Mouse (Mus musculus) megakaryocyte-erythroid progenitor cell, adult 5-6 weeks (primary cell): Measurements from ENCODE around the gene Fam189b. TPM values are rescaled to one million over a fixed set of nuclear protein-coding genes. Genes with fewer than 3 reads are reported as not detected.
A peak's percentile ranks its signal among the peaks of the same experiment; 100 is the strongest.

Experiments
- ATAC-seq: replicated peaks from 2 replicates; pipeline ENCODE4 v1.8.0; 2016; ENCODE audit warnings: mild to moderate bottlenecking, inconsistent platforms; ENCODE audit not compliant: severe bottlenecking, poor library complexity, low FRiP score, low TSS enrichment
- total RNA-seq, 2 experiments: library from RNA; stranded (forward) in 1 of 2; stranded (reverse) in 1 of 2; fragments of 200-1000, 215-1000 nt in 1 of 2; fragments of >200 nt in 1 of 2; fragmentation: Nextera tagmentation in 1 of 2; gene quantifications; 2 replicates each; pipeline ENCODE4 v1.2.3; 2014 to 2017

Fam189b gene
- total RNA-seq, 2 experiments from 2014 or later = 13.7 to 39.1 TPM

GRCm38 (mm10) chr3:89164506-89165267 is 18.3 kb upstream of the Fam189b start, which contains the start of gene Clk2:
Gene Clk2, plus strand, starts transcription at chr3:89164795.
- peak; percentile 96 for ATAC-seq

DNA sequence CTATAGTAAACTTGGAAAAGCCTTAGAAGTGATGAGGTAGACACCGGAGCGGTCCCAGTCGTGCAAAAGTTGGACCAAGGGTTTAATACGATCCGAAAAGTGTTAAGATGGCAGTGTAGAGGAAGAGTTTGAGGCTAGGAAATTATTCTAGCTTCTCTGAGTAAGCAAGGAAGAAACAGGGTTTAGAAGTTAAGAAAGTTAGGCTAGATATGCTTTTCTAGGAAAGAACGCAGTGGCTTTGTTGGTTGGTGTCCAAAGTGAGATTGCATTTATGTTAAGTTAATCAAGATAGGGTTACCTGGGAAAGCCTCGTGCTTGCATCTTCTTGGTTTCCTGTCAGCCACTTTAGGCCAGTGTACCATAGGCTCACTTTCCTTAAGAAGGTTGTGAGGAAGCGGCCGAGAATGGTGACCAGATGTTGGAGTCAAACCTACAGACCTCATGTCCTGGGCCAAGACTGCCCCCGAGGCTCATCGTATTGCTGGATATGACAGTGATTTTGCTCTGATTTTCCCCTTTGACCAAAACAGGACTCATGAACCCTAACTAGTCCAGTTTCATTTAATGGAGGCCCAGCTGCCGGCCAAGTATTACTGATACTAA is 17.6 kb upstream of the Fam189b start:
- no peak for ATAC-seq

DNA sequence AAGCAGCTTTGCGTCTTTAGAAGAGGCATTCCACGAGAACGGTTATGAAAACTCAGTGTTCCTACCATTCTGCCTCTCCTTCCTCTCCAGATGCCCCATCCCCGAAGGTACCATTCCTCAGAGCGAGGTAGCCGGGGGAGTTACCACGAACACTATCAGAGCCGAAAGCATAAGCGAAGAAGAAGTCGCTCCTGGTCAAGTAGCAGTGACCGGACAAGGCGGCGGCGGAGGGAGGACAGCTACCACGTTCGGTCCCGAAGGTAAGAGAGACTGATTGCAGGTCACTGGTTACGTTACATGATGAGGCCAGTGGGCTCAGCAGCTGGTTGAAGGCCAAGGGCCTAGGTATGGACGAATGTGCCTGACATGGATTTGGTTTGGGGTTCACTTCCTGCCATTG is 16.0 kb upstream of the Fam189b start:
- no peak for ATAC-seq

DNA sequence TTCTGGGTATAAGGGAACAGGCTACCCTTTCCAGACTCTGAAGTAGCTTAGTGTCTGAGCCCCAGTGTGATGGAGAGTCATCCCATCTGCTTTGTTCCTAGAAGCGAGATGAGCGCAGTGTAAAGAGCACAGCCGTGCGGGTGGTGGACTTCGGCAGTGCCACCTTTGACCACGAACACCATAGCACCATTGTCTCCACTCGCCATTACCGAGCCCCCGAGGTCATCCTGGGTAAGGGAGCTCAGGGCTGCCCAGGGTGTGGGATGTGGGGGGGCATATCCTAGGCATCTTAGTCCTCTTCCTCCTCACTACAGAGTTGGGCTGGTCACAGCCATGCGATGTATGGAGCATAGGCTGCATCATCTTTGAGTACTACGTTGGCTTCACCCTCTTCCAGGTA is 8.1 kb upstream of the Fam189b start:
- ATAC-seq = no peak

DNA sequence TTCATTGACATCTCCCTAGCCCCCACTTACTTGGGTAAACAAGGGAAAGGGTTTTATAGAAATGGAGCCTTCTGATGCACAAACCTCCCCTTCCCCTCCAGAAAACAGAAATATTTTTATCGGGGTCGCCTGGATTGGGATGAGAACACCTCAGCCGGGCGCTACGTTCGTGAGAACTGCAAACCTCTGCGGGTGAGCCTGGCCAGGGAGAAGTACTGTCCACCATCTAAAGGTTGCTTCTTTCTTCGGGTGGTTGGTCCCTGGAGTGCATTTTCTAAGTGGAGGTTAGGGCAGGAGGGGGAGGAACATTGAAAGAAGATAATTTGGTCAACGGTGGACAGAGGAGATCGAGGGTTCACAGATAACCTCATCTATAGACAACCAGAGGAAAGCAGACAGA is 7.4 kb upstream of the Fam189b start:
- ATAC-seq = no peak

DNA sequence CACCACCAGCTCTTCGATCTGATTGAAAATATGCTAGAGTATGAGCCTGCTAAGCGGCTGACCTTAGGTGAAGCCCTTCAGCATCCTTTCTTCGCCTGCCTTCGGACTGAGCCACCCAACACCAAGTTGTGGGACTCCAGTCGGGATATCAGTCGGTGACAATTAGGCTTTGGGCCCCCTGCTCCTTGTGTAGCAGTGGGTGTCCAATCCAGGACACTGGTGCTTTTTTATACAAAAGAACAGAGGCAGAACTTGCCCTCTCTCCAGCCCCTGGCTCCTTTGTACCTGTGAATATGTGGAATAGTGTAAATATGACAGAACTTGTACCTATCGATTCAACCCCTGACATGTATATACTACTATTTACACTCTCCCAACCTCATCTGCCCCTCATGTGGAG is 6.5 kb upstream of the Fam189b start:
- ATAC-seq = no peak

GRCm38 (mm10) chr3:89177242-89178106 is 5.5 kb upstream of the Fam189b start, which contains the start of gene Scamp3:
Gene Scamp3, plus strand, starts transcription at chr3:89177473.
- ATAC-seq = peak; percentile 88

DNA sequence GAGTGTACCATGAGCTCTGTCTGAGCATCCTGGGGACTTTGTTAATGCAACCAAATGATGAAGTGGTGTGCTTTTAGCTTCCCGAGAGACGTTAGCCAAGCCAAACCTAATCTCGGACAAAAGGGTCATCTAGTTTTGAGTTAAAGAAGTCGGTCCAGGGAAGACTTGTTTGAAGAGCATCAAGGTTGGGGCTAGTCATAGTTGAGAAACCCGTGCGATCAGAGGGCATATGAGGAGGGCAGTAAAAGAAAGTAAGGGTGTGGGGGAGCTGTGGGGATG is 4.9 kb upstream of the Fam189b start:
- no peak for ATAC-seq

DNA sequence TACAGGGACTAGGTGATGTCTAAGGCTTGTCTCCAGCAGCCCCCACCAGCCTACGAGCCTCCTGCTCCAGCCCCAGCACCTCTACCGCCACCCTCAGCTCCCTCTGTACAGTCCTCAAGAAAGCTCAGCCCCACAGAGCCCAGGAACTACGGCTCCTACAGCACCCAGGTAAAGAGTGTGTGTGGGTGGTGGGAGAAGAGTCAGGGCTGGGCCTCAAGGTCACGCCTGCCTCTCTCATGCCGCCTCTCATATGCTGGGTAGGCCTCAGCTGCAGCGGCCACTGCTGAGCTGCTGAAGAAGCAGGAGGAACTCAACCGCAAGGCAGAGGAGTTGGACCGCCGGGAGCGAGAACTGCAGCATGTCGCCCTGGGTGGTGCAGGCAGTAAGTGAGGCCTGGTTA is 3.9 kb upstream of the Fam189b start:
- no peak for ATAC-seq

GRCm38 (mm10) chr3:89181749-89182500 is 1.0 kb upstream of the Fam189b start:
- ATAC-seq = no peak

DNA sequence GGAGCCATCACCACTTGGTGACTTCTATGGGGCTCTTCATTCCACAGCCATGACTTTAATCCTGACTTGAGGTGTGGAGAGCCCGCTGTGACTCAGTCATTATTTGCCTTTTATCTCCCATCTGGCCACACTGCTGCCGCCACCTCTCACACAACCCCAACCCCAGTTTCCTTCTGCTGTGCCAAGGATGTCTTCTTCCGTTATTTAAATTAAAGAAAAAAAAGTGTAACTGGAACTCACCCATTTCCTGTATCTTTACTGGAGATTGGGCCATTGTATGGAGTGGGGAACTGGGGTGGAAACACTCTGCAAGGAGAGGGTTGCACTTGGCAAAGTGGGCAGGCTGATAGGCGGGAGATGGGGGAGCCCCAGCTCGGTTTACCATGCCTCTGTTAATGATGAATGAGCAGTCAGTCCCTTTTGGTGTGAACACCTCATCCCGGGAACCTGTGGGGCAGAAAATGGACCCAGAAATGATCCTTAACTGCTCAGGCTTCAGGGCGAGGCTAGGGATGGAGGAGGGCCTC is 349 bp upstream of the Fam189b start:
- ATAC-seq = peak; percentile 23; the same call in 1 of the 2 replicates

DNA sequence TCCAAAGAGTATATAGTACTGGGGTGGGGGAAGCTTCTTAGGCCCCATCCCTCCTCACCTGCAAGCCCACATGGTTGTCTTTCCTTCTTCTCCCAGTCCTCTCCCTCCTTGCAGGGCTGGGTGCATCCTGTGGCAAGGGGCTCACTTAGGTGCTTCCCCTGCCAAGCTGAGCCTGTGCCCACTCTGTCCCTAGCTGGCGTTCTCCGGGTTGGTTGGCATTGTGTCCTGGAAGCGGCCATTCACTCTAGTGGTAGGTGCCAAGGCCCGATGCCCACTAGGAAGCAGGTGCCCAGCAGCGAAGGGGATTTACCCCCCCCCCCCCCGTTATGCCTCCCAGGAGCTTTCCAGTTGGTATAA is 994 bp downstream of the Fam189b start:
- ATAC-seq = no peak

GRCm38 (mm10) chr3:89187197-89187596 is 4.3 kb downstream of the Fam189b start:
- no peak for ATAC-seq

- ATAC-seq = no peak
Measured at GRCm38 (mm10) chr3:89187690-89188477, 4.9 kb downstream of the Fam189b start.

DNA sequence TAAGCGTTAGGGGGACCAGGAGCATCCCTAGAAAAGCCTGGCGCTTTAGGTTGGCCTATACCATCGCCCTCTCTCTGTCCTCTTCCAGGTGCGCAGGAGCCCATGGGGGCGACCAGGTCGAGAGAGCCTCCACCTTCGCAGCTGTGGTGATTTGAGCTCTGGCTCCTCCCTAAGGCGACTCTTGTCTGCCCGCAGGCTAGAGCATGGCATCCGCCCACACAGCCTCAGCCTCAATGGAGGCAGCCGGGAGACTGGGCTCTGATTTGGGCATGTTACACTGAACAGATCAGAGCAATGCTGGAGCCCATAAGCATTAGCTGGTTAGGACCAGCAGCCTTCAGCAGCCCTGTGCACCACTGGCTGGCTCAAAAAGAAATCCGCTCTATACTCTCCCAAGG is 5.5 kb downstream of the Fam189b start:
- ATAC-seq = no peak

DNA sequence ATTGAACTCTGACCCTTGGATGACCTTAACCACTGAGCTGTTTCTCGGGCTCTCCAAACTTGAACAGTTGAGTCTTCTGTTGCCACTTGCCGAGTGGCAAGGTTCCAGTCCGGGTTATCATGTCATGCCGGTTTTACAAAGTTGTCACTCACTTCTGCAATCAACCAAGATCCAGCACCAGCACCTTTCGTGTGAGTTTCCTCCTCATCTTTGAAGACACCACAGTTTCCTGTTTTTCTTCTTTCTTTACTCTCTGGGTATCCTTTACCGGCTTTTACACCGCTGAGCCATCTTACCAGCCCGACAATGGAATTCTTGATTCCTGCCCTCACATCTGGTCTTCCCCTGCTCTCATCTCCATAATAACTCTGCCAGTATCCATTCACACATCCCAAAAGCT is 7.5 kb downstream of the Fam189b start:
- 0 out of 2 replicates have a peak, but pooled peaks have one; percentile 15 for ATAC-seq

DNA sequence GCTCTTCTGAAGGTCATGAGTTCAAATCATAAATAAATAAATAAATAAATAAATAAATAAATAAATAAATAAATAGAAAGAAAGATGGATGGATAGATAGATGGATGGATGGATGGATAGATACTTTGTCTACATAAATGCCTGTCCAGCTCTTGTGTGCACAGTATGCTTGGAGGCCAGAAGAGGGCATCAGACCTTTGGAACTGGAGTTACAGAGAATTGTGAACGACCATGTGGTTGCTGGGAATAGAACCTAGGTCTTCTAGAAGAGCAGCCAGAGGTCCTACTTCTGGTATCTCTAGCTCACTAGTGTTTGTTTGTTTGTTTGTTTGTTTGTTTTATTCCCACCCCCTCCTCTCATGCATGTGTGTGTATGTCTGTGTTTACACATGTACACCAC is 10.4 kb downstream of the Fam189b start:
- no peak for ATAC-seq

- no peak for ATAC-seq
Measured at GRCm38 (mm10) chr3:89193853-89194252, 10.9 kb downstream of the Fam189b start.
